Mouse (Mus musculus): Measurements from ENCODE around the gene Gipc3. TPM values are rescaled to one million over a fixed set of nuclear protein-coding genes. Genes with fewer than 3 reads are reported as not detected.

Gene Gipc3
- polyA plus RNA-seq, 1 experiment = 1.2 TPM

- peaks cover 11% of the 10 kb centered on the region for H3K27me3 ChIP-seq (ENCODE audit: control insufficient read depth, insufficient read depth, low read length)
- TF ChIP-seq CTCF (IDR thresholded peaks at IDR 0.05; ENCODE audit: extremely low read depth, insufficient read length, insufficient replicate concordance, low read depth, low read length) (no peak), POLR2A (IDR thresholded peaks at IDR 0.05; ENCODE audit: low read depth, low read length) (no peak)
- peaks cover 6% of the 10 kb centered on the region for H3K4me1 ChIP-seq (ENCODE audit: control insufficient read depth, insufficient read depth, insufficient read length, low read length)
- no peak overlapping the region for H3K4me3 ChIP-seq (ENCODE audit: low read depth, low read length)
- no peak overlapping the region for H3K27ac ChIP-seq (ENCODE audit: insufficient read depth, low read depth, low read length)
- WGBS = 92% methylated on average over 4 of the region's 4 CpGs
- no peaks in the 10 kb centered on the region for H3K36me3 ChIP-seq (ENCODE audit: control insufficient read depth, insufficient read depth, low read length)
Measured at GRCm38 (mm10) chr10:81336558-81336957, 6.5 kb downstream of the Gipc3 start.

- TF ChIP-seq POLR2A (IDR thresholded peaks at IDR 0.05; ENCODE audit: low read depth, low read length) (no peak), CTCF (IDR thresholded peaks at IDR 0.05; ENCODE audit: extremely low read depth, insufficient read length, insufficient replicate concordance, low read depth, low read length) (no peak)
- H3K4me3 ChIP-seq (ENCODE audit: low read depth, low read length) = no peak overlapping the region
- H3K27ac ChIP-seq (ENCODE audit: insufficient read depth, low read depth, low read length) = no peak overlapping the region
- 67% methylated on average over 19 of the region's 19 CpGs for WGBS
- peaks cover 11% of the 10 kb centered on the region for H3K27me3 ChIP-seq (ENCODE audit: control insufficient read depth, insufficient read depth, low read length)
- peaks cover 3% of the 10 kb centered on the region for H3K4me1 ChIP-seq (ENCODE audit: control insufficient read depth, insufficient read depth, insufficient read length, low read length)
- no peaks in the 10 kb centered on the region for H3K36me3 ChIP-seq (ENCODE audit: control insufficient read depth, insufficient read depth, low read length)
Measured at GRCm38 (mm10) chr10:81335393-81336340, 7.4 kb downstream of the Gipc3 start.

GRCm38 (mm10) chr10:81334324-81334723, 8.7 kb downstream of the Gipc3 start:
- TF ChIP-seq POLR2A (IDR thresholded peaks at IDR 0.05; ENCODE audit: low read depth, low read length) = no peak
- TF ChIP-seq CTCF (IDR thresholded peaks at IDR 0.05; ENCODE audit: extremely low read depth, insufficient read length, insufficient replicate concordance, low read depth, low read length) = no peak
- peaks cover 11% of the 10 kb centered on the region for H3K27me3 ChIP-seq (ENCODE audit: control insufficient read depth, insufficient read depth, low read length)
- 75% methylated on average over 11 of the region's 11 CpGs for WGBS
- no peak overlapping the region for H3K4me3 ChIP-seq (ENCODE audit: low read depth, low read length)
- H3K27ac ChIP-seq (ENCODE audit: insufficient read depth, low read depth, low read length) = no peak overlapping the region
- no peaks in the 10 kb centered on the region for H3K36me3 ChIP-seq (ENCODE audit: control insufficient read depth, insufficient read depth, low read length)
- peaks cover 7% of the 10 kb centered on the region for H3K4me1 ChIP-seq (ENCODE audit: control insufficient read depth, insufficient read depth, insufficient read length, low read length)

- TF ChIP-seq POLR2A (IDR thresholded peaks at IDR 0.05; ENCODE audit: low read depth, low read length) = no peak
- no peak for TF ChIP-seq CTCF (IDR thresholded peaks at IDR 0.05; ENCODE audit: extremely low read depth, insufficient read length, insufficient replicate concordance, low read depth, low read length)
- WGBS = 39% methylated on average over 29 of the region's 29 CpGs
- Histone ChIP-seq H3K27ac (ENCODE audit: insufficient read depth, low read depth, low read length) (no peak overlapping the region), H3K27me3 (ENCODE audit: control insufficient read depth, insufficient read depth, low read length) (peaks cover 11% of the 10 kb centered on the region), H3K4me3 (ENCODE audit: low read depth, low read length) (0 out of 2 replicates have a peak overlapping the region, but pooled peaks have one; percentile 20), H3K36me3 (ENCODE audit: control insufficient read depth, insufficient read depth, low read length) (0 out of 2 replicates have a peak, but pooled peaks cover under 1% of the 10 kb centered on the region), H3K4me1 (ENCODE audit: control insufficient read depth, insufficient read depth, insufficient read length, low read length) (peaks cover 12% of the 10 kb centered on the region)
Measured at GRCm38 (mm10) chr10:81332277-81332676, 10.8 kb downstream of the Gipc3 start.

GRCm38 (mm10) chr10:81330007-81330406, 13.1 kb downstream of the Gipc3 start:
- H3K27ac ChIP-seq (ENCODE audit: insufficient read depth, low read depth, low read length) = peak overlapping the region; percentile 62
- no peak overlapping the region for H3K4me3 ChIP-seq (ENCODE audit: low read depth, low read length)
- TF ChIP-seq CTCF (IDR thresholded peaks at IDR 0.05; ENCODE audit: extremely low read depth, insufficient read length, insufficient replicate concordance, low read depth, low read length) (no peak), POLR2A (IDR thresholded peaks at IDR 0.05; ENCODE audit: low read depth, low read length) (no peak)
- peaks cover 22% of the 10 kb centered on the region for H3K36me3 ChIP-seq (ENCODE audit: control insufficient read depth, insufficient read depth, low read length)
- H3K4me1 ChIP-seq (ENCODE audit: control insufficient read depth, insufficient read depth, insufficient read length, low read length) = peaks cover 12% of the 10 kb centered on the region
- 73% methylated on average over 4 of the region's 4 CpGs for WGBS
- peaks cover 11% of the 10 kb centered on the region for H3K27me3 ChIP-seq (ENCODE audit: control insufficient read depth, insufficient read depth, low read length)

- TF ChIP-seq POLR2A (IDR thresholded peaks at IDR 0.05; ENCODE audit: low read depth, low read length) (no peak), CTCF (IDR thresholded peaks at IDR 0.05; ENCODE audit: extremely low read depth, insufficient read length, insufficient replicate concordance, low read depth, low read length) (no peak)
- H3K4me1 ChIP-seq (ENCODE audit: control insufficient read depth, insufficient read depth, insufficient read length, low read length) = peaks cover 12% of the 10 kb centered on the region
- H3K4me3 ChIP-seq (ENCODE audit: low read depth, low read length) = peak overlapping the region; percentile 16
- peak overlapping the region; percentile 62 for H3K27ac ChIP-seq (ENCODE audit: insufficient read depth, low read depth, low read length)
- 68% methylated on average over 10 of the region's 10 CpGs for WGBS
- H3K27me3 ChIP-seq (ENCODE audit: control insufficient read depth, insufficient read depth, low read length) = peaks cover 11% of the 10 kb centered on the region
- H3K36me3 ChIP-seq (ENCODE audit: control insufficient read depth, insufficient read depth, low read length) = peaks cover 29% of the 10 kb centered on the region
Measured at GRCm38 (mm10) chr10:81329194-81329975, 13.7 kb downstream of the Gipc3 start.
